Mouse (Mus musculus): ENCODE measurements at regions not wholly inside any gene's neighbourhood (a gene's known extent, or its start where the extent isn't known, plus 50 kb on each side); places are given as distances from the start of the nearest gene placed in this dataset.

DNA sequence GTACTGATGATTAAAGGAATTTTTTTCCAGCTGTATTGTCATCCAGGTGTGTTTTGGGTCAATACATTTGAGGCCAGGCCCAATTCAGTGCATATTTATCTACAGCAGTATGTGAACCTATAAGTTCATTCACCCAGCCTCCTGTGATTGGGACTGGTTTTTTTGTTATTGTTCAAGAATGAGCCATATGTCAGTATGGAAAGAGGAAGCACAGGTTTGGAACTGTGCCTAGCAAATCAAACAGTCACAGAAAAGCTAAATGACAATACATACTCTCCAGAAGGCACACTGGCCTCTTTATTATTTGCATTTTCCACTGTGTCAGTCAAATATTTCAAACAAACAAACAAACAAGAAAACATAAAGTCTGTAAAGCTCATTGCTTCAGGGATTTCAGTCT, 134.7 kb downstream of the Rnd3 start:
- no peak for DNase-seq (ENCODE audit: low spot score)

DNA sequence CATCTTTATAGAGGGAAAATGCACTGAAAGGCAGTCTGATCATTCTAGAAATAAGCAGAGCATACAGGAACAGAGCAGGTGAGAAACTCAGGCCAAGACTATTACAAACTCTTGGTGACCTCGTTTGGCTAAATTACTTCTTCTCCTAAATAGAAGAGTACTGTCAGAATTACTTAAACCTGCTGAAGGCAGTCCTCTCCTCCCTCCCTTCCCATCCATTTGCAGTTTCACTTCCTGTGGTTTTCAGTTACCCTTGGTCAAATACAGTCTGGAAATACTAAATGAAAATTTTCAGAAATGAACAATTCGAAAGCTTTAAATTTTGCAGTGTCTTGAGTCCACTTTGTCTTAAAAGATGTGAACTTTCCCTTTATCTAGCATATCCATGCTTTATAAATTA, 135.8 kb downstream of the Rnd3 start:
- no peak for DNase-seq (ENCODE audit: low spot score)

GRCm38 (mm10) chr2:51008251-51008533, 140.7 kb downstream of the Rnd3 start:
- DNase-seq (ENCODE audit: low spot score) = no peak

DNA sequence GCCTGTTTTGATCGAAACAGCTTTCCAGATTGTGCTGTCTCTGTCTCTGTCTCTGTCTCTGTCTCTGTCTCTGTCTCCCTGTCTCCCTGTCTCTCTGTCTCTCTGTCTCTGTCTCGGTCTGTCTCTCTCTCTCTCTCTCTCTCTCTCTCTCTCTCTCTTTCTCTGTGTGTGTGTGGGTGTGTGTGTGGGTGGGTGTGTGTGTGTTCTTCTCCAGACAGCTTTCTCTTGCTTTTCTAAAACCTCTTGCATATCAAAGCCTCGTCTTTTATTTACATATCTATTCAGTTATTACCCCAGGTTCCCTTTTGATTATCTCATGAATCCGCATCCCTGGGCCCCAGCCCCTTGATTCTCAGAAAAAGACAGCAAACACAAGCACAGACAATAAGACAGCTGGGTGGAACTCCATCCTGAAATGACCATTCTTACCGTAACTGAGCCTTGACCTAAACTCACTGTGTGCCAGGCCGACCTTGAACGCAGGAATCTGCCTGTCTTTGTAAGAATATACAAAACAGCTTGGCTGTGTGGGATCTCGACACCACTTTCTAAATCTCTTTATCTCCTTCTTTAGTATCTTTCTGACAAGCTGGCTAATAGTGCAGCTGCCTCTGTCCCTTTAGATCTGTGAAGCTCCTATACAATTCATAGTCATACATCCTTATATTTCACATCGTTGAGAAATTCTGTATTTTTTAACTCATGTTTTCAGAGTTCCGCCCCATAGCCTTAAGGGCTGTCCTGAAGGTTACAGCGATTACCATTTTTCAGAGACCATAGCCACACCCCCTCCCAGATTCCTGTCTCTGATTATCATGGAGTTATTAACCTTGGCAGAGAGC, 141.3 kb downstream of the Rnd3 start:
- no peak for DNase-seq (ENCODE audit: low spot score)

DNA sequence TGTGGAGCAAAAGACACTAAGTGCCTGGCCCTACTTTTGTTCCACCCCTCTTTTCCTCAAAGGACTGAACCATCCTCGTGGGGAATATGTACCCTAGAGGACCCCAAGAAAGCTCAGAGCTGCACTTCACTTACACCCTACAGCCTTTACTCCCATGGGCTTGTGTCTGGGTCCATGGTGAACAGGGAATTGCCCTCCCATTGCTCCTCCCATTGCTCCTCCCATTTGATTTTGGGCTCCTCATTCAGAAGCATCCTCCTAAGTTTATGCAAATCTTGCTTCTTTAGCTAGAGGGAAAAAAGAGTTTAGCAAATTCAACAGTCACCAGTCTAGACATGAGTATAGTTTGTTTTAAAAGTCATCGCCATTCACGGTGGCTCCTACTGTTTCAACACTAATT, 142.1 kb downstream of the Rnd3 start:
- DNase-seq (ENCODE audit: low spot score) = no peak

- no peak for DNase-seq (ENCODE audit: low spot score)
These were observed 147.4 kb downstream of the Rnd3 start for GRCm38 (mm10) chr2:51001548-51001947.

- no peak for DNase-seq (ENCODE audit: low spot score)
These were observed 165.0 kb downstream of the Rnd3 start for GRCm38 (mm10) chr2:50983883-50984410.

- no peak for DNase-seq (ENCODE audit: low spot score)
These were observed 166.3 kb downstream of the Rnd3 start for GRCm38 (mm10) chr2:50982571-50982970.

DNA sequence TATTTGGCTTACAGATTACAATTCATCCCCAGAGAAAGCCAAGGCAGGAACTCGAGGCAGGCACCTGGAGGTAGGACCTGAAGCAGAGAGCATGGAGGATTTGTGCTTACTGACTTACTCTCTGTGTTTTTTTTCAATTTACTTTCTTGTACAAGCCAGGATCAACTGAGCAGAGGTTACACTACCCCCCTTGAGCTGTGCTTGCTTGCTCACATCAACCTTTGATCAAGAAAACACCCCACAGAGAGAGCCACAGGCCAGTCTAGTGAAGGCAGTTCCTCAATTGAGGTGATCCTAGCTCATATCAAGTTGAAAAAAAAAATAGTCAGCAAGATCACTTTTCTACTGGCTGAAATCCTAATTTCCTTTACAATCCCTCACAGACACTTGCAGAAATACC, 170.6 kb downstream of the Rnd3 start:
- no peak for DNase-seq (ENCODE audit: low spot score)

- no peak for DNase-seq (ENCODE audit: low spot score)
These were observed 177.6 kb downstream of the Rnd3 start for GRCm38 (mm10) chr2:50971131-50971825.

DNA sequence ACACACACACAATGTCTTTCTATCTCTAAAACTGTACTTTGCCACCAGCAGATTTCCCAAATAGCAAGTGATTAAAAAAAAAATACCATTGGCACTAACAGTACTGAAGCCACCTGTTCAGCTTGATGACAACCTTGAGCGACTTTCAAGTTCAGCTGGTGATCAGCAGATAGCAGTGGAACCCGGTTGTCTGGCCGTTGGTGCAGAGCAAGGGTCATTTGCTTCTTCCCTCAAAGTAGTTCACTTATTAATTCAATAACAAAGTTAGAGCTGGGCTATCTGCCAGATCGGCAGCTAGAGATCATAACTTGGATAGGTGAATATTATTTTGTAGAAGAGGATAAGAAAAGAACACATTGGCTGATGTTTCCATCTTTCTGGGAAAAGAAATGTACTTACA, 180.5 kb downstream of the Rnd3 start:
- no peak for DNase-seq (ENCODE audit: low spot score)

DNA sequence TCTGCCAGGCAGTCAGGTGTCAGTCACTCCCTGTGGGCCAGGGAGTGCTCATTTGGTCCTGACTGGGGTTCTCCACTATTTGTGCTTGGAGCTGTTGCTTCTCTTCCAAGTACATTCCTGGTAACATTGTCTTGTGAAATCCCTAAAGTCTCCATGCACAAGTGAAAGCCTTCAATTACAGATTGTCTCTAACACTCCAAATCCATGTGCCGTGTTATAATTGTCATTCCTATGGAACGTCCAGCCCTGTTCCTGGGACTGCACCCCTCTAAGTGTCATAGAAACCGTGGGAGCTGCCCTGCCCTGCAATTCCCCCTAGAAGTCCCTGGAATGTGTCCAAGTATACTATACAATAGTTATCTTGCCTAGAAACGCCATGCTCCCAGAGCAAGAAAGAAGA, 181.1 kb downstream of the Rnd3 start:
- no peak for DNase-seq (ENCODE audit: low spot score)

- DNase-seq (ENCODE audit: low spot score) = no peak
These were observed 181.8 kb downstream of the Rnd3 start for GRCm38 (mm10) chr2:50967133-50967532.

DNA sequence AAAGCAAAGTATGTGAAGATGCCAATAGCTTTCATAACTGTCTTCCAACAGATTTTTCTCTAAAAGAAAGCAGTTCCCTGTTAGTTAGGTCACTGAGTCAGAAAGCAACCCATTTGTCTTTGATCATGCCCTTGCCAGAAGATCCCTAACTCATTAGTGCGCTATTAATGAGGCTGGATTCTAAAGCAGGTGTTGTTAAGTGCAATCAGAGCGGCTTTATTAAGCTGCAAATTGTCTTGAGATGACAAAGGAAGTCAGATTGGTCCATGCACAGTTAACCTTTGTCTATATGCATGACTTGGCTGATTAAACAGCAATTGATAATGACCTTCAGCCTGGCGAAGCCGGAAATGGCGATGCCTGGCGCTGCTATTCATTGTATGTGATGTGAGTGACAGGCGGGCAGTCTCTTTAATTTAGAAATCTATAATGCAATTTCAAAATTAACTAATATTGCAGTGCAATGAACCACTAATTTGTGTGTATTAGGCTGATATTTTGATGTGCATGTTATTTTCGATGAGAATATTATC, 183.4 kb downstream of the Rnd3 start:
- DNase-seq (ENCODE audit: low spot score) = no peak

DNA sequence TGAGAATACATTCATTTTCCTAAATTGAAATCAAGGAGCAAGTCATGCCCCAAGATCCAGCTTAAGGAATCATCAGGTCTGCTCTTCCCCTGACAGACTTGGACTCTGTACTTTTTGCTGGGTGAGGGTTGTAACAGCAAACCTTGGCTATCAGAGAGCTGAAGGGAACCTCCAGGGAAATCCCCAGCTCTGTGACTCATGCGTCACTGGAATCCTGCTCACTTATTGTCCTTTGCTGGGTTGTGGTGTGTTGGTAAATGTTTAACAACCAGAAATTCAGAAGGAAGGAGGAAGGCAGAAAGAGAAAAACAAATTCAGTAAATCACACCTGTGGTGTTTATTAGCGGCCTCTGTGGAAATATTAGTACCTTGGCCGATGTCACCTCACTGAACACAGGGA, 184.8 kb downstream of the Rnd3 start:
- DNase-seq (ENCODE audit: low spot score) = no peak

DNA sequence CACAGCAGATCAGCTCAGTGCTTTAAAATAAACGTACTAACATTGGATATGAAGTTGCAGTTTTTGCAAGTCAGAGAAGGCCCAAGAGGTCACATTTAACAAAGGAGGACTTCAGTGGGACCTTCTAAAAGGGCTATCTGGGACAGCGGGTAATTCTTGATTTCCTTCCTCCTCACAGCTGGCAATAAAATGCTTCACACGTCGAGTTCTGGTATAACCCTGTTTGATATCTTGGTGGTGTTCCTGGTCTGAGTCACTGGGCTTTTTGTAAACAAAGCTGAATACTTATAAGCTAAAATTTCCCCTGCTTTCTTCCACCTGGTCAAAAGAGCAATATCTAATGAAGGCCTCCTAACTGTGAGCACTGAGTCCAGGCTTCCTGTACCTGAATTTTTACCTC, 187.9 kb downstream of the Rnd3 start:
- DNase-seq (ENCODE audit: low spot score) = no peak

GRCm38 (mm10) chr2:50959323-50959722, 189.6 kb downstream of the Rnd3 start:
- DNase-seq (ENCODE audit: low spot score) = no peak

DNA sequence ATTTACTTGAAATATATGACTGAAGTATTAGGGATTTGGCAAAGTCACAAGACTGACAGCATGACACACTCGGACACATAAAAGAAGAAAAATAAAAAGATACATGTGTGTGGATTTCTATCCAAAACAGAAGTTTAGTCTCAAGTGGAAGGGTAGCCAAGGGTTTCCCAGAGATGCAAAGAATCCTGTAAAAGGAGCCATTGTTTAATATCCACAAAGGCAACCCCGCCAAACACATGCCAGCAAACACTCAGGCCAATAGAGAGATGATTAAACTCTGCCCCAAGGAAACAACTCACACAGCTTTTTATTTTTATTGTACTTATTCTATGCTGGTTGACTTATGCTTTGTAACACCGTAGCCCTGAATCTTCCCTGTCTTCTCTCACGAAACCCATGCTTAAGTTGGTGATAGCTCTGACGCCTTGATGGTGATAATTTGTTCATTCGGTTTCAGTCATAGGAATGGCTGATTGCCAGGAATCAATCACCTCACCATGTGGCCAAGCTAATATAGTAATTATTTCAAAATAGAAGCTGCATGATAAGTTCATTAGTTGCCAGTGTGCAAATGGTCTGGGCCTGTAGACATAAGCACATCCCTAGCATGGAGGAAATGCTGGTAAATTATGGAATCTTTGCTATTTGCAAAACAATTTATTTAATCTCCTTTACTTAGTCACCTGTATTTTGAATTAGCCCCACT, 194.4 kb downstream of the Rnd3 start:
- no peak for DNase-seq (ENCODE audit: low spot score)

GRCm38 (mm10) chr2:50951027-50951426, 197.9 kb downstream of the Rnd3 start:
- DNase-seq (ENCODE audit: low spot score) = no peak

DNA sequence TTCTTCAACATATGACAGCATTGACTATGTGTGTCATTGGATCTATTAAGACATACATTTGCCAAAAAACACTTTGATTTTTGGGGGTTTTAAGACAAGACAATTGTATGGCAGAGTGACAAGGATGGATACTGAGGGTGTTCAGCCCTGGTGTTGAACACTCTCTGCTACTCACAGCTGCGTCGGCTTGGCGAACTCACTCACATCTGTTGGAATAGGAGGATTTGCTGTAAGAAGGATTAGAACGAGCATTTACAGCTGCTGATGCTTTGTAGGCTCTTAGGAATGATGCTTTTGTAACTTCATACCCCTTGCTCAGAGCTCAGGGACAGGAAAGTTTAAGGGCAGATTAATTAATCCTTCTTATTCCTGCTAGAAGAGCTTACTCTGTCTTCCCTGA, 199.2 kb downstream of the Rnd3 start:
- no peak for DNase-seq (ENCODE audit: low spot score)

DNA sequence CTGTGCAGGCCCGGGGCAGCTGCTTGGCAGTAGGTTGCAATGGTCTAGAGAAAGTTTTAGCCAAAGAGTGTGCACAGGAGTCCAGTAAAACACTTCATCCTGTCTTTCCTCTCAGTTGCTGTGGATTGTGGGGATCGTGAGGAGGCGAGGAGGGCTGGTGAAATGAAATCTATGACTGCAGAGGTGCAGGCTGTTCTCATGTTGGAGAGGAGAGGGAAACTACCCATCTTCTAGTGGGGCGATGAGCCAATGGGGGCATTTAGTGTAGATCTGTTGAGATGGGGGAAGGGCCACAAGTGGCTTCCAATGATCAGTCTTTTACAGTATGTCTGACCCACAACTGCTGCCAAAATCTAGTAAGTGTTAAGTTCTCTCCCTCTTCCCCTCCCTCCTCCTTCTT, 203.4 kb downstream of the Rnd3 start:
- DNase-seq (ENCODE audit: low spot score) = no peak

GRCm38 (mm10) chr2:50943180-50943579, 205.7 kb downstream of the Rnd3 start:
- DNase-seq (ENCODE audit: low spot score) = no peak

All from thymus, postnatal 0 days (tissue).